Mouse (Mus musculus): ENCODE measurements around the gene Gli2. TPM values are rescaled to one million over a fixed set of nuclear protein-coding genes. Genes with fewer than 3 reads are reported as not detected.

The Gli2 gene
- total and polyA plus RNA-seq, 2 experiments from 2014 or later, result 3.0 to 13.9 TPM

- Histone ChIP-seq H3K9ac (replicated peaks; ENCODE audit: low read length) (no peak overlapping the region), H3K27ac (peak overlapping the region; percentile 71), H3K4me3 (ENCODE audit: low read length) (no peak overlapping the region), H3K36me3 (ENCODE audit: insufficient read depth, low read length) (no peaks in the 10 kb centered on the region), H3K27me3 (ENCODE audit: insufficient read depth, low read length) (no peaks in the 10 kb centered on the region), H3K4me1 (ENCODE audit: insufficient read depth, low read length) (peaks cover 27% of the 10 kb centered on the region), H3K4me2 (ENCODE audit: low read depth, low read length) (no peak overlapping the region), H3K9me3 (ENCODE audit: low read length) (no peaks in the 10 kb centered on the region)
- ATAC-seq (no peak), DNase-seq (ENCODE audit: low spot score) (no peak)
- 46% methylated on average over 2 of the region's 2 CpGs for WGBS
- no peak for TF ChIP-seq CTCF (IDR thresholded peaks at IDR 0.05; ENCODE audit: low read depth)
These were observed 70.0 kb downstream of the Gli2 start for GRCm38 (mm10) chr1:118983389-118983788.

DNA sequence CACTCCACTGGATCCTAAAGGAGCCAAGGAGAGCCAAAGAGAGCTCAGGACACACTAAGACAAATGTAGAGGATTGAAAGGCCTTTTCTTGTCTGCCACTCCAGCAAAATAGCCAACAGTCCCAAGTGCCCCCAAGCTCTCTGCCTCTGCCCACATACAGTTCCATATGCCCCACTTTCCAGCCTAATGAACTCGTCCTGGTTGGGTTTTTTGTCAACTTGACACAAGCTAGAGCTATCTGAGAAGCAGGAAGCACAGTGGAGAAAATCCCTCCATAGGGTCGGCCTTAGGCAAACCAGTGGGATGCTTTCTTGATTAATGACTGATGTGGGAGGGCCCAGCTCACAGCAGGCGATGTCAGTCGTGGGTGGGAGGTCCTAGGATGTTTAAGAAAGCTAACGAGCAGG, 70.6 kb downstream of the Gli2 start:
- TF ChIP-seq CTCF (IDR thresholded peaks at IDR 0.05; ENCODE audit: low read depth), result no peak
- peak overlapping the region; percentile 71; the same call in 1 of the 2 replicates for H3K27ac ChIP-seq
- DNase-seq (ENCODE audit: low spot score) (peak; percentile 65), ATAC-seq (peak; percentile 38)
- H3K4me3 ChIP-seq (ENCODE audit: low read length), result no peak overlapping the region
- 12% methylated on average over 5 of the region's 5 CpGs for WGBS
- H3K4me2 ChIP-seq (ENCODE audit: low read depth, low read length), result peak overlapping the region; percentile 17; the same call in 1 of the 2 replicates
- H3K4me1 ChIP-seq (ENCODE audit: insufficient read depth, low read length), result peaks cover 27% of the 10 kb centered on the region
- H3K36me3 ChIP-seq (ENCODE audit: insufficient read depth, low read length), result no peaks in the 10 kb centered on the region
- H3K27me3 ChIP-seq (ENCODE audit: insufficient read depth, low read length), result no peaks in the 10 kb centered on the region
- no peak overlapping the region for H3K9ac ChIP-seq (replicated peaks; ENCODE audit: low read length)
- no peaks in the 10 kb centered on the region for H3K9me3 ChIP-seq (ENCODE audit: low read length)

DNA sequence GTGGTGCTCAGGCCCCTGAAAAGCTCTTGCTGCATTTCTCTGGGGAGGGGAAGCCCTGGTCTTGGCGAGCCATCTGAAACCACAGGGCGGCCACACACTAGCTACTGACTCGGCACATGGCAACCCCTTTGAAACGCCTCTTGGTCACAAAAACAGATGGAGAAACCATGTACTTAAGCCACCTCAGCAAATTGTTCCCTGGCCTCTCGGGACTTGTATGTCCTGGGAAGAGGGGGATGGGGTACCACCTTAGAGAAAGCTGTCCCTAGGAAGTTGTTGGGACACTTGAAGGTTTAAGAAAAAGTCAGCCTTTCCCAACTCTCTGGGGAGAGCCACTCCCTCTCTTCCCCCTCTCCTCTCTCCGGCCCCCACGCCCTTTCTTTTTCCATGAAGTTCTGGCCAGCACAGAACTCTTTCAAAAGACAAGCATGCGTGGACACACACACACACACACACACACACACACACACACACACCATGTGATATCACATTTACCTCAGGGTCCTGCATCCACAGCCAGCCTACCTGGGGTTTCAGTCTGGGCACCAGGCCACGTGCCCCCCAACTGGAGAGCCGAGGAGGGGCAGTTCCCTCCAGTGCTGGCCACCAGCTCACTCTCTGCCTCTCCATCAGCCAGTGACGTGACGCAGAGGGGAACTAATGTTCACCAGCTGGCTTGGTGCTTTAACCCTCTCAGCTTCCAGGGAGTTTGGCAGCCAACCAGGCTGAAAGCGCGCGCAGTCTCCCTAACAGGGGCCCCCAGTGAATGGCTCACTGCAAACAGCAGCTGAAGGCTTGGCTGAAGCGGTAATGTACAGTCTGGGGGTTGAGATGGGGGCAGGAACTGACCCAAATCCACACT, 71.2 kb downstream of the Gli2 start:
- H3K27ac ChIP-seq, result peak overlapping the region; percentile 71
- peak overlapping the region; percentile 17; the same call in 1 of the 2 replicates for H3K4me2 ChIP-seq (ENCODE audit: low read depth, low read length)
- H3K4me3 ChIP-seq (ENCODE audit: low read length), result no peak overlapping the region
- no peak overlapping the region for H3K9ac ChIP-seq (replicated peaks; ENCODE audit: low read length)
- ATAC-seq, result peak; percentile 89
- DNase-seq (ENCODE audit: low spot score), result peak; percentile 92
- TF ChIP-seq CTCF (IDR thresholded peaks at IDR 0.05; ENCODE audit: low read depth), result no peak
- H3K4me1 ChIP-seq (ENCODE audit: insufficient read depth, low read length), result peaks cover 27% of the 10 kb centered on the region
- no peaks in the 10 kb centered on the region for H3K27me3 ChIP-seq (ENCODE audit: insufficient read depth, low read length)
- 13% methylated on average over 16 of the region's 16 CpGs for WGBS
- no peaks in the 10 kb centered on the region for H3K36me3 ChIP-seq (ENCODE audit: insufficient read depth, low read length)
- no peaks in the 10 kb centered on the region for H3K9me3 ChIP-seq (ENCODE audit: low read length)

GRCm38 (mm10) chr1:118980636-118981035, 72.8 kb downstream of the Gli2 start:
- WGBS, result 25% methylated on average over 7 of the region's 7 CpGs
- no peaks in the 10 kb centered on the region for H3K27me3 ChIP-seq (ENCODE audit: insufficient read depth, low read length)
- peaks cover 27% of the 10 kb centered on the region for H3K4me1 ChIP-seq (ENCODE audit: insufficient read depth, low read length)
- ATAC-seq, result peak; percentile 27; the same call in 1 of the 2 replicates
- no peak for TF ChIP-seq CTCF (IDR thresholded peaks at IDR 0.05; ENCODE audit: low read depth)
- no peaks in the 10 kb centered on the region for H3K9me3 ChIP-seq (ENCODE audit: low read length)
- H3K27ac ChIP-seq, result 0 out of 2 replicates have a peak overlapping the region, but pooled peaks have one; percentile 20
- H3K4me2 ChIP-seq (ENCODE audit: low read depth, low read length), result no peak overlapping the region
- H3K9ac ChIP-seq (replicated peaks; ENCODE audit: low read length), result no peak overlapping the region
- DNase-seq (ENCODE audit: low spot score), result peak; percentile 71
- no peaks in the 10 kb centered on the region for H3K36me3 ChIP-seq (ENCODE audit: insufficient read depth, low read length)
- H3K4me3 ChIP-seq (ENCODE audit: low read length), result no peak overlapping the region

DNA sequence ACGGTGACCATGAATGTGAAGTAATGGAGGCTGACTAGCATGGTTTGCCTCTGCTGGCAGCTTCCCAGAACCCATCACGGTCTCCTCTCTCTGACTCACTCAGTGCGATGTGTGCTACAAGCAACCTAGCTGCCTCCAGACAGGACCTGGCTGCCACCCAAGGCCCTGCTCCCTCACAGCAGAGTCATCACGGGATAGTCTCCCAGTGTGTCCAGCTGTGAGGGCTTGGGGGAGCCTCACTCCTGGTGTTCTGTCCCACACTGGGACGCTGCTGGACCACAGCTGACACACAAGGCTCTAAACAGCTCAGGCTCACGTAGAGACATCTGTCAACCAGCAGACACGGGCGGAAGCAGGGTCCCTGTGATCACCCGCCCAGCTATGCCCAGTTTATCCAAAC, 76.8 kb downstream of the Gli2 start:
- peak; percentile 76 for DNase-seq (ENCODE audit: low spot score)

GRCm38 (mm10) chr1:118975376-118975775, 78.0 kb downstream of the Gli2 start:
- Histone ChIP-seq H3K27ac (no peak overlapping the region), H3K36me3 (ENCODE audit: insufficient read depth, low read length) (no peaks in the 10 kb centered on the region), H3K9ac (replicated peaks; ENCODE audit: low read length) (no peak overlapping the region), H3K4me3 (ENCODE audit: low read length) (no peak overlapping the region), H3K27me3 (ENCODE audit: insufficient read depth, low read length) (no peaks in the 10 kb centered on the region), H3K9me3 (ENCODE audit: low read length) (no peaks in the 10 kb centered on the region), H3K4me2 (ENCODE audit: low read depth, low read length) (no peak overlapping the region), H3K4me1 (ENCODE audit: insufficient read depth, low read length) (no peaks in the 10 kb centered on the region)
- 97% methylated on average over 3 of the region's 3 CpGs for WGBS
- ATAC-seq (no peak), DNase-seq (ENCODE audit: low spot score) (no peak)
- TF ChIP-seq CTCF (IDR thresholded peaks at IDR 0.05; ENCODE audit: low read depth), result no peak

More for the DNA sequence above, 76.8 kb downstream of the Gli2 start:
- H3K9ac ChIP-seq (replicated peaks; ENCODE audit: low read length), result no peak overlapping the region
- ATAC-seq, result peak; percentile 61
- no peak overlapping the region for H3K4me2 ChIP-seq (ENCODE audit: low read depth, low read length)
- no peak for TF ChIP-seq CTCF (IDR thresholded peaks at IDR 0.05; ENCODE audit: low read depth)
- H3K4me3 ChIP-seq (ENCODE audit: low read length), result no peak overlapping the region
- 0 out of 2 replicates have a peak overlapping the region, but pooled peaks have one; percentile 7 for H3K27ac ChIP-seq
- H3K9me3 ChIP-seq (ENCODE audit: low read length), result no peaks in the 10 kb centered on the region
- WGBS, result 28% methylated on average over 9 of the region's 9 CpGs
- H3K36me3 ChIP-seq (ENCODE audit: insufficient read depth, low read length), result no peaks in the 10 kb centered on the region
- no peaks in the 10 kb centered on the region for H3K27me3 ChIP-seq (ENCODE audit: insufficient read depth, low read length)
- H3K4me1 ChIP-seq (ENCODE audit: insufficient read depth, low read length), result peaks cover 10% of the 10 kb centered on the region

- WGBS, result 93% methylated on average over 3 of the region's 3 CpGs
- Histone ChIP-seq H3K4me2 (ENCODE audit: low read depth, low read length) (no peak overlapping the region), H3K9ac (replicated peaks; ENCODE audit: low read length) (no peak overlapping the region), H3K27me3 (ENCODE audit: insufficient read depth, low read length) (no peaks in the 10 kb centered on the region), H3K27ac (no peak overlapping the region), H3K4me1 (ENCODE audit: insufficient read depth, low read length) (no peaks in the 10 kb centered on the region), H3K36me3 (ENCODE audit: insufficient read depth, low read length) (no peaks in the 10 kb centered on the region), H3K4me3 (ENCODE audit: low read length) (no peak overlapping the region), H3K9me3 (ENCODE audit: low read length) (no peaks in the 10 kb centered on the region)
- ATAC-seq (no peak), DNase-seq (ENCODE audit: low spot score) (no peak)
- TF ChIP-seq CTCF (IDR thresholded peaks at IDR 0.05; ENCODE audit: low read depth), result peak; percentile 31
These were observed 83.4 kb downstream of the Gli2 start for GRCm38 (mm10) chr1:118970068-118970467.
